Mouse (Mus musculus): ENCODE results near the gene Iffo1. TPM values are rescaled to one million over a fixed set of nuclear protein-coding genes. Genes with fewer than 3 reads are reported as not detected.

Gene Iffo1
- total RNA-seq (2021), result 10 to 100 TPM; 11.6 to 12.3 TPM
- long read RNA-seq, experiment 1, partial matches to known transcripts, result 7 of 9 reads
- long read RNA-seq, experiment 1, other reads (novel, unspliced or antisense), result 1 of 9 reads
- long read RNA-seq, experiment 2, partial matches to known transcripts, result 8 of 15 reads
- long read RNA-seq, experiment 2, other reads (novel, unspliced or antisense), result 6 of 15 reads

- peak; percentile 77 to 87 for DNase-seq
- intact Hi-C loops (cut with DNase I), result no loop called here
Observed at GRCm38 (mm10) chr6:125145001-125145400, at the start of gene Iffo1. Gene Iffo1 (plus strand): TSS chr6:125145241.

- intact Hi-C loops (cut with DNase I), result no loop called here
- peak; percentile 88 to 94 for DNase-seq
Observed at GRCm38 (mm10) chr6:125095391-125096278, 49.4 kb upstream of the Iffo1 start, which contains the start of gene Chd4. Gene Chd4 (plus strand): TSS chr6:125095981.

GRCm38 (mm10) chr6:125096279-125096596, 48.8 kb upstream of the Iffo1 start:
- intact Hi-C loops (cut with DNase I), result no loop called here
- no peak for DNase-seq

GRCm38 (mm10) chr6:125096597-125097345, 48.3 kb upstream of the Iffo1 start:
- intact Hi-C loops (cut with DNase I), result no loop called here
- peak; percentile 58 to 61 for DNase-seq

- intact Hi-C loops (cut with DNase I), result no loop called here
- DNase-seq, result no peak
Observed at GRCm38 (mm10) chr6:125097346-125097689, 47.7 kb upstream of the Iffo1 start.

- intact Hi-C loops (cut with DNase I), result no loop called here
Observed at GRCm38 (mm10) chr6:125097951-125098350, 47.1 kb upstream of the Iffo1 start.

GRCm38 (mm10) chr6:125098513-125098912, 46.5 kb upstream of the Iffo1 start:
- DNase-seq, result no peak
- intact Hi-C loops (cut with DNase I), result no loop called here

More at GRCm38 (mm10) chr6:125097951-125098350, 47.1 kb upstream of the Iffo1 start:
- no peak for DNase-seq

- no peak for DNase-seq
- intact Hi-C loops (cut with DNase I), result no loop called here
Observed at GRCm38 (mm10) chr6:125099421-125099971, 45.5 kb upstream of the Iffo1 start.

- DNase-seq, result no peak
- intact Hi-C loops (cut with DNase I), result loop anchor here (5.0 kb wide), 1 partner anchor 36 kb away; no protein-coding TSS in a partner anchor
Observed at GRCm38 (mm10) chr6:125101444-125101843, 43.6 kb upstream of the Iffo1 start.

GRCm38 (mm10) chr6:125104223-125104622, 40.8 kb upstream of the Iffo1 start:
- DNase-seq, result no peak
- intact Hi-C loops (cut with DNase I), result loop anchor here (5.0 kb wide), 1 partner anchor 33 kb away; no protein-coding TSS in a partner anchor

- intact Hi-C loops (cut with DNase I), result no loop called here
- DNase-seq, result no peak
Observed at GRCm38 (mm10) chr6:125107705-125108104, 37.3 kb upstream of the Iffo1 start.

GRCm38 (mm10) chr6:125109371-125109770, 35.7 kb upstream of the Iffo1 start:
- intact Hi-C loops (cut with DNase I), result no loop called here
- no peak for DNase-seq

GRCm38 (mm10) chr6:125110927-125111326, 34.1 kb upstream of the Iffo1 start:
- intact Hi-C loops (cut with DNase I), result no loop called here
- DNase-seq, result peak in 1 of 2 experiments; percentile 30

- no peak for DNase-seq
- intact Hi-C loops (cut with DNase I), result no loop called here
Observed at GRCm38 (mm10) chr6:125112553-125112952, 32.5 kb upstream of the Iffo1 start.

GRCm38 (mm10) chr6:125119387-125119786, 25.7 kb upstream of the Iffo1 start:
- intact Hi-C loops (cut with DNase I), result no loop called here
- no peak for DNase-seq

GRCm38 (mm10) chr6:125128724-125129123, 16.3 kb upstream of the Iffo1 start:
- DNase-seq, result no peak
- intact Hi-C loops (cut with DNase I), result no loop called here

GRCm38 (mm10) chr6:125129710-125130402, 15.2 kb upstream of the Iffo1 start:
- intact Hi-C loops (cut with DNase I), result loop anchor here (5.0 kb wide), 1 partner anchor 88 kb away; no protein-coding TSS in a partner anchor
- DNase-seq, result no peak

- peak; percentile 79 to 81 for DNase-seq
- intact Hi-C loops (cut with DNase I), result loop anchor here (5.0 kb wide), 1 partner anchor 89 kb away; no protein-coding TSS in a partner anchor
Observed at GRCm38 (mm10) chr6:125131302-125132156, 13.5 kb upstream of the Iffo1 start, which contains the start of gene Nop2. Gene Nop2 (plus strand): TSS chr6:125131909.

- no peak for DNase-seq
- intact Hi-C loops (cut with DNase I), result loop anchor here (5.0 kb wide), 1 partner anchor 90 kb away; no protein-coding TSS in a partner anchor
Observed at GRCm38 (mm10) chr6:125132470-125132869, 12.6 kb upstream of the Iffo1 start.
